Mouse (Mus musculus): ENCODE results near the gene Swi5.
A peak's percentile ranks its signal among the peaks of the same experiment; 100 is the strongest.

Gene Swi5

DNA sequence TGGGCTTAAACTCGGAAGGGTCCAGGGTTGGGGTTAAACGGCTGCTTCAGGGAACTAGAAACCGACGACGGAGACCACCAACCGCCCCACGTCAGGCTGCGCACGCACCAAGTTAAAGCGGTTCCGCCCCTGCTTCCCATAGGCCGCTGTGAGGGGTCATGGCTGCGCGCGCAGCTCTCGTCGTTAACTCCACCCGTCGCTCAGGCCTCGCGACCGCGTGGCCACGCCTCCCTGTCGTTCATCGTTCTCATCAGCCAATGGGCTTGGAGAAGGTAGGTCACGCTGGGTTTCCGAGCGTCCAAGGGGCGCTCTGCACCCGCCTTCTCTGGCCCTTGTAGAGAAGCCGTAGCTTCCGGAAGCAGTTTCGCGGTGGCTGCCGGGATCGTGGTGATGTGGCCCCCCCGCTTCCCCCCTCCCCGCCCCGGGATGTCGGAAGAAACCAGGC lies at the start of gene Swi5:
Swi5 (minus strand) TSS at position 153 of the 445 bp plus-strand sequence.
- peak; percentile 98 to 100 for DNase-seq (ENCODE audit: low spot score in 2 of 2)

GRCm38 (mm10) chr2:32335888-32336287 lies 48.0 kb upstream of the Swi5 start:
- no peak for DNase-seq (ENCODE audit: low spot score in 2 of 2)

DNA sequence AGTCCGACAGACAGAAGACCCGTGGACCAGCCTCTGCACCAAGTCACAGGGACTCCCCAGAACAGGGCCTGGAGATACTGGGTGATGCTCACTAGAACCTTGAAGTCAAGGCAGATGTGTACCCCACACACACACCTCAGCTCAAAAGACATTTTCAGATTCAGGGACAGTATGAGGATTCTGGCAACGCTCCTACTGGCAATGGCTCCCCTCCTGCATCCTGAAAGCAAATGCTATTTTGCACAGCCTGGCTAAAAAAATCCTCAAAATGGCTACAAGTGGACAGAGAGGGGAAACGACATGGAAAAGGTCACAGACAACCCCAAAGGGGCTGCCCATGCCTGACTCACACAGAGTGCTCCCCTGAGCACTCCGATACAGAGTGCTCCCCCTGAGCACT lies 44.3 kb upstream of the Swi5 start:
- no peak for DNase-seq (ENCODE audit: low spot score in 2 of 2)

DNA sequence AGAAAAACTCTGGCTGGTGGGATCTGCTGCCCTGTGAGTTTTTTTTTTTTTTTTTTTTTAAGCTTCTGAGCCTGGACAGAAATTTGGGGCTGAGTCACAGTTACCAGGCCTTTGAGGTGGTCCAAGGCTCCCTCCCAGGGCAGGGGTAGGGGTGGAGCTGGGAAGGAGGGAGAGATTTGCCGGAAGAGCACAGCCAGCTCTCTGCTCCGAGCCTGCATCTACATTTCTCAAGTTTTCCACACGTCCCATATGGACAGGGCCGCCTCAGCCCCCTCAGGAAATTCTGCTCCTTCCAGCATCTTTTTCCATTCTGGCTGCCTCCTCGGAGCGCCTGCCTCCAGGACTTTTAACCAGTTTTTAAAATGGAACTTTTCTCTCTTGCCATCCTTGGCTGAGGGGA lies 41.7 kb upstream of the Swi5 start:
- no peak for DNase-seq (ENCODE audit: low spot score in 2 of 2)

DNA sequence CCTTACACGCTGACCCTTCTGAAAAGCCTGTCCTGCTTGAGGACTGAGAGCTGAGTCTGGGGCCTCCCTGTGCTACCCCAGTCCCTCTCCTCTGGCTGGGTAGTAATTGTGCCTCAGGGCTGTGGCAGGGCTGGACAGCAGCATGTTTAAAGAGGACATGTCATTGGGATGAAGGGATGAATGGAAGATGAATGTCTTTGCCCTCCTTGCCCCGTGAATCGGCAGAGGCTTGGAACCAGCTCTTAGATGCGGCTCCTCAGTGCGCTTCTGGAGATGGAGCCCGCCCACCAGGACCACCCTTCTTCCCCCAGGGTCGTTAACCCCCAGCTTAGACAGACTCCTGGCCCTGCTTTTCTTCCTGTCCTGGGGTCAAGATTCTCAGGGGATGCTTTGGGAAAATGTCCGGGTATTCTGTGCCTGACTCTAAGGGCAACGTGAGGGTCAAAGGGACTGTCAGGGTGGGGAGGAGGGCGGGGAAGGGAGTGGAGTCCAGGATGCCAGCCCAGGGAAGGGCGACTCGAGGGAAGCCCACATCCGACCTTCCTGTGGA lies 41.1 kb upstream of the Swi5 start:
- no peak for DNase-seq (ENCODE audit: low spot score in 2 of 2)

GRCm38 (mm10) chr2:32327200-32327599 lies 39.3 kb upstream of the Swi5 start:
- DNase-seq (ENCODE audit: low spot score in 2 of 2): no peak

- no peak for DNase-seq (ENCODE audit: low spot score in 2 of 2)
These were observed 37.5 kb upstream of the Swi5 start for GRCm38 (mm10) chr2:32325342-32325741.

DNA sequence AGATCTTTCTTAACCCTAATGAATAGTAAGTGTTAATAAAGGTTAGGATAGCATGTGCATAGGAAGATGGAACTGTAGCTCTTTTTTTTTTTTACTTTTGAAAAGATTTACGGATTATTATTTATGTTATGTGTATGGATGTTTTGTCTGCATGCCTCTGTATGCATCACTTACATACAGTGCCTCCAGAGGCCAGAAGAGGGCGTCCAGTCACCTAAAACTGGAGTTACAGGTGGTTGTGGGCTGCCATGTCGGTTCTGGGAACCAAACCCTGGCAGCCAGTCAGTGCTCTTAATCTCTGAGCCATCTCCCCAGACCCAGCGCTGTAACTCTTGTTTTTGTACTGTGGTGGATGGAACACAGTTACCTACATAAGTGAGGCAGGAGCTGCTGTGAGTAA lies 36.4 kb upstream of the Swi5 start:
- no peak for DNase-seq (ENCODE audit: low spot score in 2 of 2)

DNA sequence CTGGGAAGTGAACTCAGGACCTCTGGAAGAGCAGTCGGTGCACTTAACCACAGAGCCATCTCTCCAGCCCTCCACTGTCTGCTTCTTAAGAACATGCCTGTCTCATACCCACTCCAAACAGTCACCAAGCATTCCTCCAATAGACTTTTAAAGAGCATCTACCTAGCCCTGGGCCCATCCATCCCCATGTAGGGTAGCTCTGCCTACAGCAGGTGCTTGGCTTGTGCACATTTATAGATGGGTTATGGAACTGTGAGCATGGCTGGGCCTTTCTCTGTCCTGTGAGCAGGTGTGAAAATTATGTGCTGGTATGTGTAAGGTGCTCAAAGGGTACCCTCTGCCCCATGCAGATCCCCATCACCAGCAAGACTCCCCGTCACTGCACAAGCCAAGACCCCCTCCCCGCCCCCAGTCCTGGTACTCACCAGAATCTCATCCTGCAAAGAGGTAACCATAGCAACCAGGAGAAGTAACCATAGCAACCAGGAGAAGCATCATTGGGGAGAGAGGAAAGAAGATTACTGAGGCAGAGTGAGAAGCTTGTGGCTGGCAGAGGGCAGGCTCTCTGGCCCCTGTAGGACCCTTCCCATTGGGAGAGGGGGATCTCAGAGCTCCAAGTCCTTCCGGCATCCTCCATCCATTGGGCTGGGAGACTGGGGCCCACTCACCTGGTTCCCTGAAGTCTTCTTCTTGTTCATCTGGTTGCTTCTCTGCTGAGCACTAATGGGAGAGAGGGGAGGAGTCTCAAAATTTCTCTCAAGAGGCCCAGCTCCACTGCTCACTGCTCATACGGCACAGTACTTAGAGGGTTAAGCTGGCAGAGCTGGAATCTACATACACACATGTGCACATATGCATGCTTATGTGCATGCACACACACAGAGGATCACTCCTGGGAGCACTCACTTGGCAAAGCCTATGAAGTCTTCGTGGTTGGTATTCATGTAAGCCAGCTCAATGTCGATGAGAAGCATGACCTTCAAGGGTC lies 35.2 kb upstream of the Swi5 start:
- DNase-seq (ENCODE audit: low spot score in 2 of 2): no peak

- DNase-seq (ENCODE audit: low spot score in 2 of 2): no peak
These were observed 33.9 kb upstream of the Swi5 start for GRCm38 (mm10) chr2:32321591-32322298.

DNA sequence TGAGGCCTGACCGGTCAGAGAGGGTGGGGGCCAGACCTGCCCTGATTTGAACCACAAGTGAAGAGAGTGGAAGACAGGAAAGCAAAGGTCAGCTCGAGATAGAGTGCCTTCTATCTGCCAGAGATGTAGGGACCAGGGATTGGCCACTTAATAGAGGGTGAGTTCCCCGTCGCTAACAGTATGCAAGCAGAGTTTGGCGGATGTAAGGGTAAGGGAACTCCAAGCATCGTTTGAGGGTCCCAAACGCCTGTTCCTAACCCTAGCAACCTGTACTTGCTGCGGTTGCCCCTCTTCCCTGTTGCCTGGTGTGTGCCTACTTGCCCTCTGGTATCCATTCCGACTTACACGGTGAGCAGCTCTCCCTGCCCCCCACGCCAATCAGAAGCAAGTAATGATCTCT lies 32.8 kb upstream of the Swi5 start:
- DNase-seq (ENCODE audit: low spot score in 2 of 2): no peak

- no peak for DNase-seq (ENCODE audit: low spot score in 2 of 2)
These were observed 32.0 kb upstream of the Swi5 start for GRCm38 (mm10) chr2:32319586-32320580.

GRCm38 (mm10) chr2:32318709-32319585 lies 31.1 kb upstream of the Swi5 start:
- DNase-seq (ENCODE audit: low spot score in 2 of 2): no peak

GRCm38 (mm10) chr2:32317791-32318417 lies 30.0 kb upstream of the Swi5 start:
- no peak for DNase-seq (ENCODE audit: low spot score in 2 of 2)

DNA sequence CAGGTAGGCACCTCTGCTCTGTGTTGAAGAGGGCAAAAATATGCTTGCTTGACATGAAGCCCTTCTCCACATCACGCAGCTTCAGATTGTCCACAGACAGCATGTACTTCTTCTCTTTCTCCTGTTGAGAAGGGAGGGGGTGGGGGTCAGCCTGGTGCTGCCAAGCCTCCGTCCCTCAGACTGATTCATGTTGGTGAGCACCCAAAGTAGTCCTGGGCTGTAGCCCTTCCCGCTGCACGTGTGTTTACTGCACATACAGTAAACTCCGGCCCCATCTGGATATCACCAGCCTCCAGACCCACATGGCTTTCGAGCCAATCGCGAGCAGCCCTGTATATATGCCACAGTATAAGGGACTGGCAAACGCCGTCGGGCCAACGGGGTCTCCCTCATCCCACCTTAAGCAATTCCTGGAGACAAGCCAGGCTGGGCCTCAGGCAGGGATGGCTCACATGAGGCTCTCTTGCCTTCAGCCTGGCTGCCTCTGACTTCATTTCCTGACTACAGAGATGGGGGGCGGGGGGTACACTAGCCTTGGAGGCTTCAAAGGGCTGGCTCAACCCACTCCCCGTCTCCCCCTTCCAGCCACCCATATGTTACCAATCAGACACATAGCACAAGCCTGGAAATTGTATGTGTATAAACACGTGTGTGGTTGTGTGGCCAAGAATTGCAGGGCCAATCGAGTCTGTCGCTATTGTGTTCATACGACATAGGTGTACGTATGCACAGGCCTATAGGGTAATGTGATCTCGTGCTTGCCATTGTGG lies 29.2 kb upstream of the Swi5 start:
- DNase-seq (ENCODE audit: low spot score in 2 of 2): no peak

GRCm38 (mm10) chr2:32315751-32316150 lies 27.9 kb upstream of the Swi5 start:
- DNase-seq (ENCODE audit: low spot score in 2 of 2): no peak

- no peak for DNase-seq (ENCODE audit: low spot score in 2 of 2)
These were observed 27.0 kb upstream of the Swi5 start for GRCm38 (mm10) chr2:32314831-32315230.

DNA sequence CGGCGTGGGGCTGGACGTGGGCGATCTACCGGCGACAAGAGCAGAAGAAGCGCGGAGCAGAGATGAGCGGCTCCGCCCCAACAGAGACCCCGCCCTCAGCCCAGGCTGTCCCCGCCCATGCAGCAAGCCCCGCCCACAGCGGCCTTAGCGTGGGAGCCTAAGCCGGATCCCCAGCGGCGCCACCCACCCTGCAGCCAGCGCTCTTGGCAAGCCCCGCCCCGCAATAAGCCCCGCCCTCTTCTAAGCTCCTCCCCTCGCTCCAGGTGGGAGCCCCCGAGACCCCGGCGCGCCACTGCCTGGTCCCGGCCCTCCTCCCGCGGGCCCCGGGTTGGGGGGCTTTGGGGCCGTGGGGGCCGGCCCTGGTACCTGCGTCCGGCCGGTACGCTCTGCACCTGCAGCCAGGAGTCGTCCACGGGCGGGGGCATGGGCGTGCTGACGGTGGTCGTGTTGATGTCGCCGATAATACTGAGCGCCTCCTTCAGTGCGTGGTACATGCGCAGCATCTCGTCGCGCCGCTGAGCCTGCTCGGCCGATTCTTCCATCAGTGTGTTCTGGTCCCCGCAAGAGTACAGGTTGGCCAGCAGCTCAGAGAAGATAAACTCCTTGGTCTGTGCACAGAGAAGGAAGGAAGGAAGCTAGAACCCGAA lies 24.6 kb upstream of the Swi5 start:
- DNase-seq (ENCODE audit: low spot score in 2 of 2): peak; percentile 75 to 91
